7 mouse cellular contexts compared by ENCODE assay signal in the genomic region with DNA sequence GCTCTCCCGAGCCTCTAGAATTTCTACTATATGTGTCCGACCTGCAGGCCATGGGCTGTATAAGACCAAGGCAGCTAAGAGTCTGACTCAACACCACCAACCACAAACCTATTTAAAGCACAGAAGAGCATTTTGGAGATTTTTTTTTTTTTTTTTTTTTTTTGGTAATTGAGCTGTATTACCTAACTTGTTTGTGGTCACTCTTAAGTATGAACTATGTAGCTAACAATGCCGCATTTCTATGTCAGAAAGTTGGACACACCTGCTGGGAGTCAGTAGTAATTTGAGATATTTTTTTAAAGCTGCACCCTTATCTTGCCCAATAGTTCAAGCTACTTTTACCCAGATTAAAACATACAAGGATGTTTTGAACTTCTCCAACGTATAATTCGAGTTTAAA.
"Had no signal": no experiment of that assay in that cellular context is flagged by ENCODE, and none has a peak within 500 bp of the region (broad histone marks: within the 10 kb centered on the region; RNA-seq: fewer than 3 reads in every experiment).

No protein-coding gene starts in this region.

- DNase-seq: kidney, adult 18-20 months; kidney, postnatal 14 days; lung, adult 2 months; lung, postnatal 10 days; retina, postnatal 1 day; thymus, adult 2 months; thymus, postnatal 25 days had no signal
